Mouse (Mus musculus) gastrocnemius, adult 2 months (tissue): ENCODE data around the gene Maml3. TPM values are rescaled to one million over a fixed set of nuclear protein-coding genes. Genes with fewer than 3 reads are reported as not detected.

Experiments used
- DNase-seq: peaks from one replicate; pipeline ENCODE4 v3.0.0; 2022
- H3K27ac ChIP-seq: fragments of 200-600 bp; 2 replicates; pipeline ENCODE4 v1.8.1; 2022; ENCODE audit warnings: mild to moderate bottlenecking
- H3K4me3 ChIP-seq: fragments of 200-600 bp; 2 replicates; pipeline ENCODE4 v1.8.1; 2022; ENCODE audit warnings: mild to moderate bottlenecking, moderate library complexity
- CTCF ChIP-seq: fragments of 200-600 bp; IDR thresholded peaks from 2 replicates; pipeline ENCODE4 v1.8.1; 2022; ENCODE audit warnings: antibody characterized with exemption, mild to moderate bottlenecking, moderate library complexity
- intact Hi-C: fragments of 180-260 bp; cut with DNase I; formaldehyde crosslinking; loops from one replicate; pipeline ENCODE4 v1.15.1; 2025
- total RNA-seq, 2 experiments: library from RNA; stranded (reverse); gene quantifications; 2 replicates each; pipeline ENCODE4 v1.2.3; 2021

The Maml3 gene
- total RNA-seq, 2 experiments from 2014 or later, result 2.0 to 2.5 TPM

GRCm38 (mm10) chr3:51876729-51877128 lies 228.1 kb downstream of the Maml3 start:
- Histone ChIP-seq H3K27ac (no peak overlapping the region), H3K4me3 (no peak overlapping the region)
- TF ChIP-seq CTCF, result no peak
- no peak for DNase-seq
- intact Hi-C loops, result no loop called here

GRCm38 (mm10) chr3:51875629-51876028 lies 229.2 kb downstream of the Maml3 start:
- H3K4me3 ChIP-seq, result no peak overlapping the region
- TF ChIP-seq CTCF, result no peak
- DNase-seq, result no peak
- no peak overlapping the region for H3K27ac ChIP-seq
- intact Hi-C loops, result no loop called here

- intact Hi-C loops, result no loop called here
- no peak for DNase-seq
- TF ChIP-seq CTCF, result no peak
- no peak overlapping the region for H3K27ac ChIP-seq
- H3K4me3 ChIP-seq, result no peak overlapping the region
Measured at GRCm38 (mm10) chr3:51874252-51874651, 230.6 kb downstream of the Maml3 start.

- no peak for TF ChIP-seq CTCF
- DNase-seq, result no peak
- no peak overlapping the region for H3K27ac ChIP-seq
- no peak overlapping the region for H3K4me3 ChIP-seq
- intact Hi-C loops, result no loop called here
Measured at GRCm38 (mm10) chr3:51872771-51873170, 232.1 kb downstream of the Maml3 start.

GRCm38 (mm10) chr3:51871346-51871745 lies 233.5 kb downstream of the Maml3 start:
- H3K4me3 ChIP-seq, result no peak overlapping the region
- intact Hi-C loops, result no loop called here
- peak; percentile 64 for DNase-seq
- peak overlapping the region; percentile 60 for H3K27ac ChIP-seq
- TF ChIP-seq CTCF, result no peak

- intact Hi-C loops, result no loop called here
- H3K4me3 ChIP-seq, result no peak overlapping the region
- no peak for DNase-seq
- TF ChIP-seq CTCF, result no peak
- peak overlapping the region; percentile 66 for H3K27ac ChIP-seq
Measured at GRCm38 (mm10) chr3:51869980-51870379, 234.9 kb downstream of the Maml3 start.

GRCm38 (mm10) chr3:51868857-51869256 lies 236.0 kb downstream of the Maml3 start:
- Histone ChIP-seq H3K27ac (peak overlapping the region; percentile 66), H3K4me3 (no peak overlapping the region)
- intact Hi-C loops, result no loop called here
- DNase-seq, result no peak
- no peak for TF ChIP-seq CTCF

- intact Hi-C loops, result no loop called here
- no peak for DNase-seq
- TF ChIP-seq CTCF, result no peak
Measured at GRCm38 (mm10) chr3:51866446-51866845, 238.4 kb downstream of the Maml3 start.

GRCm38 (mm10) chr3:51861631-51862030 lies 243.2 kb downstream of the Maml3 start:
- intact Hi-C loops, result no loop called here
- no peak overlapping the region for H3K4me3 ChIP-seq

More at GRCm38 (mm10) chr3:51866446-51866845, 238.4 kb downstream of the Maml3 start:
- H3K27ac ChIP-seq, result no peak overlapping the region
- H3K4me3 ChIP-seq, result no peak overlapping the region

GRCm38 (mm10) chr3:51860458-51860857 lies 244.4 kb downstream of the Maml3 start:
- Histone ChIP-seq H3K4me3 (no peak overlapping the region), H3K27ac (no peak overlapping the region)
- no peak for DNase-seq
- TF ChIP-seq CTCF, result no peak
- intact Hi-C loops, result no loop called here

More at GRCm38 (mm10) chr3:51861631-51862030, 243.2 kb downstream of the Maml3 start:
- H3K27ac ChIP-seq, result no peak overlapping the region
- TF ChIP-seq CTCF, result no peak
- no peak for DNase-seq

- TF ChIP-seq CTCF, result no peak
- intact Hi-C loops, result no loop called here
Measured at GRCm38 (mm10) chr3:51859208-51859607, 245.7 kb downstream of the Maml3 start.

GRCm38 (mm10) chr3:51854152-51854551 lies 250.7 kb downstream of the Maml3 start:
- TF ChIP-seq CTCF, result no peak
- intact Hi-C loops, result no loop called here
- H3K4me3 ChIP-seq, result no peak overlapping the region
- DNase-seq, result no peak
- H3K27ac ChIP-seq, result no peak overlapping the region

More at GRCm38 (mm10) chr3:51859208-51859607, 245.7 kb downstream of the Maml3 start:
- no peak overlapping the region for H3K27ac ChIP-seq
- no peak overlapping the region for H3K4me3 ChIP-seq
- no peak for DNase-seq

- H3K4me3 ChIP-seq, result no peak overlapping the region
- intact Hi-C loops, result no loop called here
- H3K27ac ChIP-seq, result no peak overlapping the region
- DNase-seq, result no peak
- no peak for TF ChIP-seq CTCF
Measured at GRCm38 (mm10) chr3:51853610-51854009, 251.3 kb downstream of the Maml3 start.

- peak; percentile 13; the same call in 1 of the 2 replicates for TF ChIP-seq CTCF
- Histone ChIP-seq H3K4me3 (no peak overlapping the region), H3K27ac (no peak overlapping the region)
- DNase-seq, result no peak
- intact Hi-C loops, result no loop called here
Measured at GRCm38 (mm10) chr3:51852692-51853091, 252.2 kb downstream of the Maml3 start.
